Mouse (Mus musculus): ENCODE measurements around the gene 1700025G04Rik.

The 1700025G04Rik gene

DNA sequence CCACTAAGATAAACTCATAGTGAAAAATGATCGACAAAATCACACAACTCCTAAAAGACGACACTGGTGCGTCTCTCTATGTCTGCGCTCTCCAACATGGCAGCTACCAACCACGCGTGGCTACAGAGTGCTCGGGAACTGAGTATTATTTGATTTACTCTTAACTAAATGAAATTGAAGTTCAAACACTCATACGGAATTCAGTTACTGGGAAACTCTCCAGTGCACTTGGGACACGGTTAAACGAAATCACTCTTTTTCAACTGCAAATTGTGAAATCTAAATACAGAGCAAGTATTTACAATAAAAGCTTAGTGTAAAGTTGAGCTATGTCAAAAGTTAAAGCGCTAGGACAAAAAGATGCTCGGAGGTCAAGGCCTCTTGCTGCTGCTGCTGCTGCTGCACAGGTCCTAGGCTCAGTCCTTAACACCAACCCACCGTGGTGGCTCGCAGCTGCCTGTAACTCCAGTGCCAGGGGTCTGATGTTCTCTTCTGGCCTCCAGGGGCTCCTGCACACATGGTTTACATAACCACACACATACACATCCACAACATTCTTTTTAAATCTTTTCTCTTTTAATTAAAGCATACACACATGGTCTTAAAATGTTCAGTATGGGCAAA, 13.6 kb downstream of the 1700025G04Rik start:
- DNase-seq (ENCODE audit: low spot score), result no peak

DNA sequence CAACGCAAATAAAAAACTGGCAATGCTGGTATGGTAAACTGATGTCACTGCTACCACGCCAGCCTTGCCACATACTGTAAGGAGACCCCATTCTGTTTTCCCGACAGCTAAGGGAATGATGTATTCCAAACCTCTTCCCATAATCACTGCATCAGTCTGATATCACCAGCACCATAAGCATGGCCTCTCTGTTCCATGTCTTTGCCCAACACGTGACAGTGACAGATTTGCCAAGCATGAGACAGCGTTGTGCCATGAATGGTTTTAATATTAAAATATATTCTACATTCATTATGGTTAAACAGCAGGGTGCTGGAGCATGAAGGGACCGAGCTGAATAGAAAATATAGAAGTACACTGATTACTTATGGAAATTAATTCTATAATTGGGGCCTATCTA, 14.2 kb downstream of the 1700025G04Rik start:
- no peak for DNase-seq (ENCODE audit: low spot score)

- DNase-seq (ENCODE audit: low spot score), result peak; percentile 24
Observed at GRCm38 (mm10) chr1:152070441-152070840, 19.5 kb downstream of the 1700025G04Rik start.

DNA sequence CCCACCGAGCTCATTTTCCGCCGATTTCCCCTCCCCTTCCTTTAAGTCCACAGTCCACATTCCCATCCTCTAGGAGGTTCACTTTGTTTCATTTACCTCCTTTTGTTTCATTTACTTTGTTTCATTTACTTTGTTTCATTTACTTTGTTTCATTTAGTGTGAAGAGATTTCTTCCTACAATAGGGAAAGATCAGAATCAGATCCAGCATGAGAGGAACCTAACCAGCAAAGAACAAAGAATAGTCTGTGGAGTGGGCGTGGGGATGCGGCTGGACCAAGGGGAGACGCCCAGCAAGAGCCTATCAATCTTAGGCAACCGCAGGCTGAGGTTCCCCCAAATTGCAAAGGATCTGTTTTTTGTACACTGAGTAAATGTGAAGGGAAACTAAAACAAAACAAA, 20.2 kb downstream of the 1700025G04Rik start:
- no peak for DNase-seq (ENCODE audit: low spot score)

GRCm38 (mm10) chr1:152067919-152068318, 22.0 kb downstream of the 1700025G04Rik start:
- no peak for DNase-seq (ENCODE audit: low spot score)

DNA sequence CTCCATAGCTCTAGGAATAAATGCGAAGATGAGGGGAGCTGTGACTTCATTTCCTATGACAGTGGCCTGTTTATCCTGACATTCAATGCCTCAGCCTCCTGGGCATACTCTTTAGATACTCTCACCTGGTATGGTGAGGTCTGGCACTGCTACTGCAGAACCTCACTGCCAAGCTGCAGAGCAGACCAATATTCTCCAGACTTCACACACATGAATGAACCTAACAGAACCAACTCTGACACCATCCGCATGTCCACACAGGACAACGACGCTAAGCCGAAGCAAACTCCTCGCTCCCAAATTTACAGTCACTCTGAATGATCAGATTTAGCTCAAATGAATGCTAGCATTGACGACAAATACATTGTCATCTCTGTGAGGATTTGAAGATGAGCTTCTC, 24.4 kb downstream of the 1700025G04Rik start:
- DNase-seq (ENCODE audit: low spot score), result no peak

GRCm38 (mm10) chr1:152063357-152064145, 26.4 kb downstream of the 1700025G04Rik start:
- DNase-seq (ENCODE audit: low spot score), result no peak

- DNase-seq (ENCODE audit: low spot score), result no peak
Observed at GRCm38 (mm10) chr1:152061745-152062144, 28.2 kb downstream of the 1700025G04Rik start.

- DNase-seq (ENCODE audit: low spot score), result no peak
Observed at GRCm38 (mm10) chr1:152060265-152060664, 29.7 kb downstream of the 1700025G04Rik start.

DNA sequence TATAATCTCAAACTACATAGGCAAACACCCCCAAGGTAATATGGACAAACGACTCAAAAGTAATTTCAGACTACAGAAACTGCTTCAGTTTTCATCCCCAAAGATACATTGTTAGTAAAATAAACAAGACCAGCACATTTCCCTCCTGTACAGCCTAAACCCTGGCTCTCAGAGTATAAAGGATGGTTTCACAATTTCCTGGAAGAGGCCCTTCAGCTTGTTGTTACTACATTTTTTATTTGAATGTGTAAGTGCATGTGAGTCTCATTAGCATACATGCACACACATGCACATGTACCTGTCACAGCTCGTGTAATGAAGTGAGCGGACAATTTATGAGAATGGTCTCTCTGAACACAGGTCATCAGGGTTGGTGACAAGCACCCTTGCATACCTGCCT, 31.1 kb downstream of the 1700025G04Rik start:
- DNase-seq (ENCODE audit: low spot score), result peak; percentile 67

GRCm38 (mm10) chr1:152053112-152053511, 36.8 kb downstream of the 1700025G04Rik start:
- no peak for DNase-seq (ENCODE audit: low spot score)

DNA sequence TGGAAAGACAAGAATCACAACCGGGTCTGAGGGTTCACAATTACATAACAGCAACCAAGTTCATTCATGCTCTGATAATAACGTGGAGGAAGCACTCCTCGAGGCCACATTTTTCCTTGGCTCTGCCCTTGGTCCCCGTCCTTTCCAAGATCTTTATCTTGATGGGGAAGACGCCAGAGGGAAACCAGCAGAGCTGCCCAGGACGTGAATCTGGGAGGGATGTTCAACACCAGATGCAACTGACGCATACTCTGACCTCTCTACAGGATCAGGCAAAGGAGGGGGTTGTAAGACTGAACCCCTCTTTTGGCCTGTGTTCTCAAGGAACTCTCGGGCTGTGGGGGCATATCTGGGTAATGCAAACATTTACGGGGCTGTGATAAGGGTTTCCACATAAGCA, 38.1 kb downstream of the 1700025G04Rik start:
- DNase-seq (ENCODE audit: low spot score), result peak; percentile 89

DNA sequence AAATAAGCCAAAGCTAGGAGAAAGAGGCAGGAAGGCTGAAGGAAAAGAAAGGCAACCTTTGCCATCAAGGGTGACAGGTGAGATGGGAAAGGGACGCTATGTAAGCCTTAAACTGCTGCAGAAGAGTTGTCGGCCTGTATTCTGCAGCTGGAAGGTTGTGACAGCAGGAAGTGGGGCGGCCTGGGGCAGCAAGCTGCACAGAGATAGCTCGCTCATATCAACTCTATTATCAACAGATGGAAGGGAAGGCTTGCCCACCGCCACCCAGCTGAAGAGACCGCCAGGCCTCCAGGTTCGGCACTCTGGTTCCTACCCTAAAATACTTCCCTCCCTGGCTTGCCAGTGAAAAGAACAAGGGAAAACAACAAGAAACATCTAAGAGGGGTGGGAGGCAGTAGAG, 39.9 kb downstream of the 1700025G04Rik start:
- no peak for DNase-seq (ENCODE audit: low spot score)

DNA sequence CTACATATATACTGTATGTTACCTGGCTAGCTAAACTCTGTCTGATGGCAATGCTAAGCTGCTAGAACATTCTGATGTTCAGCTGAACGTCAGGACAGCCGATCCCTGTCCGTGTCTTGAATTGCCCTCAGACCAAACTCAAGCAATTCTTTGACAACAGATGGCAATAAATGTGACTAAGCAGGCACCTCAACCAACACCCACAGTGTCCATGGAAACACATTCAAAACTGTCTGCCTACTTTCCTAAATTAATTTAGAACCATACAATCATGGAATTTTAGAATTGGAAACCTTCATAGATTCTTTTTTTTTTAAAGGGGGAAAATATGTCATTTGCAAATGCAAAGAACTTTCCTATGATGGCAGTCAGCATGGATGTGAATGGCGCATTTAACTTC, 41.6 kb downstream of the 1700025G04Rik start:
- no peak for DNase-seq (ENCODE audit: low spot score)

DNA sequence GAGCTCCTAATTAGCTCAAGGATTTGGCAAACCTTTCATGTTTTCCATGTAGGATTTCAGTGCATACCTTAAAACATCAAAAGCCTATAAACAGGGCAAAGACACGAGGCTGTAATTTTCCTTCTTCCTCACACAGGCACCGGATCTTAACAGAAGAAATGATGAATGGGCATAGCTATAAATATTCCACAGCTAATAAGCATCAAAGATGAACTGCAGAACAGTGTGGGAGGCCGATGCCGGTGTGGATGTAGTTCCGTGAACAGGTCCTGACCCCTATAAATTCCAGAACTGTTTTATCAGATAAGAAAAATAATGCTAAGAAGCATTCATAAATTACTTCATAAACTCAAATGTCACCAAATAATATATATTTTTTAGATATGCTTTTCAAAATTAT, 42.5 kb downstream of the 1700025G04Rik start:
- no peak for DNase-seq (ENCODE audit: low spot score)

DNA sequence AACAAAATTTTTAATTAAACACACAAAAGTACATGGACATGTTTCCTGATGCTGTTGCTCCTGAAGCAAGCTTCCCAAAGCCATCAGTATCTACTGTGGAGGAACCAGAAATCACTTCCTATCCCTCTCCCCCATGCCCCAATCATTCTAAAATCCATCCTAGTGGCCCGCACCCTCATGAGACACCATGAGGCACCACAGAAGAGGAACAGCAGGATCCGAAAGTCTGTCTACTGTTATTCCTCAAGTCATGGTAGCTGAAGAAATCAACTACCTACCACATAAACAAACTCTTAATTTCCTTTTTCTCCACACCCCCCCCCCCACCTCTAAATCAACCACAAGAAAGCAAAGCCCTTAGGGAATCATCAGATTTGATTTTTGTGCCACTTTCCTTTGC, 46.5 kb downstream of the 1700025G04Rik start:
- DNase-seq (ENCODE audit: low spot score), result no peak

- no peak for DNase-seq (ENCODE audit: low spot score)
Observed at GRCm38 (mm10) chr1:152042409-152042808, 47.5 kb downstream of the 1700025G04Rik start.

GRCm38 (mm10) chr1:152041005-152041404, 48.9 kb downstream of the 1700025G04Rik start:
- DNase-seq (ENCODE audit: low spot score), result no peak

DNA sequence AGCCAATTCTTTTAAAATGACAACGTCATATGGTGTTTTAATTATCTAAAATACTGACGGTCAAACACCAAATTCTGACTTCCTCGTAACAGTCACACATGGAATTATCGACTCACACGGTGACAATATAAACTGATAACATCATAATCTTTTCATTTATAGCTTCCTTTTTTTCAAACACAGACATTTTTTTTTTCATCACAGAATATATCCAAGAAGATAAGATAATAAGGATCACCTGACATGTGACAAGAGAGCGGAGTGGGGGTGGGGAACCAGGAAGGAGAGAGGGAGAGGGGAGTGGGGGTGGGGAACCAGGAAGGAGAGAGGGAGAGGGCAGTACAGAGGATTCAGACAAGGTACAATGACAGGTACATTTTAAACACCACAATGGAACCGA, 49.9 kb downstream of the 1700025G04Rik start:
- DNase-seq (ENCODE audit: low spot score), result no peak

GRCm38 (mm10) chr1:152039588-152039987, 50.3 kb downstream of the 1700025G04Rik start:
- no peak for DNase-seq (ENCODE audit: low spot score)

- DNase-seq (ENCODE audit: low spot score), result no peak
Observed at GRCm38 (mm10) chr1:152038086-152038485, 51.8 kb downstream of the 1700025G04Rik start.

GRCm38 (mm10) chr1:152037589-152037988, 52.3 kb downstream of the 1700025G04Rik start:
- no peak for DNase-seq (ENCODE audit: low spot score)

DNA sequence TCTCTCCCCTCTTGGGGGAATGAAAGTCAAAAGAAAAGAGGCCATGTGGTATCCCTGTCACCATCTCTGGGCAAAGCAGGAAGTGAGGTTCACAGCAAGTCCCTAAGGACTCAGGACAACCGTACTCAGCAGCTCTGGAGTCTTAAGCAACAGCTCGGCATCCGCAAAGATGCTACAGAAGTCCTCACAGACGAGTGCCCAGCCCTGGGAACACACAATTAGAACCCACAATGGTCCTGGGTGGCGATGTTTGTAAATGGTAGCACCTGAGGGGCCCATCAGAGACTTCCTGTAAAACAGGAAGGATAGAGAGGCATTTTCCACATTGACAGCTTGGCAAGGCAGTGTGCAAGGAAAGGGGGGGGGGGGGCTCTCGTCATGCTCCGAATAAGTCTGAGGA, 55.2 kb downstream of the 1700025G04Rik start:
- no peak for DNase-seq (ENCODE audit: low spot score)

- no peak for DNase-seq (ENCODE audit: low spot score)
Observed at GRCm38 (mm10) chr1:152033731-152034130, 56.2 kb downstream of the 1700025G04Rik start.
